Mouse (Mus musculus) embryonic fibroblast, embryonic 13.5 days (primary cell): ENCODE measurements around the gene Ficd.

Experiments
- CTCF ChIP-seq: IDR thresholded peaks from 2 replicates; pipeline ENCODE4 v1.5.1; 2011; ENCODE audit warnings: mild to moderate bottlenecking, control low read depth, low read length, moderate library complexity, borderline replicate concordance; ENCODE audit not compliant: insufficient read depth
- POLR2A ChIP-seq: IDR thresholded peaks from 2 replicates; pipeline ENCODE4 v1.6.1; 2011; ENCODE audit warnings: low read depth, mild to moderate bottlenecking, control low read depth, low read length, moderate library complexity

DNA sequence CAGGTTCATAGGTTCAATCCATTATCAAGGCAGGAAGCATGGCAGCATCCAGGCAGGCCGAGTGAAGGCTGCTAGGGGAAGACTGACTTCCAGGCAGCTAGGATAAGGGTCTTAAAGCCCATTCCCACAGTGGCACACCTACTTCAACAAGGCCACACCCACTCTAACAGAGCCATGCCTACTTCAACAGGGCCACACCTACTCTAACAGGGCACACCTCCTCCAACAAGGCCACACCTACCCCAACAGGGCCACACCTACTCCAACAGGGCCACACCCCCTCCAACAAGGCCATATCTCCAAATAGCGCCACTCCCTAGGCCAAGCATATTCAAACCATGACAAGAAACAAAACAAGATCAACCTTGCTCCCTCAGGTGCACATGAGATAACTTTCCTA, 22.7 kb upstream of the Ficd start:
- TF ChIP-seq POLR2A, result no peak
- no peak for TF ChIP-seq CTCF
